Mouse (Mus musculus) right cerebral cortex, adult 18-20 months (tissue): ENCODE measurements around the gene Ugt3a1.
A peak's percentile ranks its signal among the peaks of the same experiment; 100 is the strongest.
"Not testable (repeated sequence)": the region's sequence is repeated elsewhere in the genome, so short reads cannot be mapped to it uniquely, and the experiment has no call there.

Source experiments
- DNase-seq: peaks from one replicate; pipeline ENCODE4 v3.0.0; 2022; ENCODE audit warnings: mixed read lengths

Ugt3a1 gene

GRCm38 (mm10) chr15:9276838-9277295 is at the start of gene Ugt3a1:
Gene Ugt3a1 (plus strand): TSS chr15:9276888.
- DNase-seq, result no peak

- not testable (repeated sequence) for DNase-seq
Measured at GRCm38 (mm10) chr15:9230917-9231316, 45.8 kb upstream of the Ugt3a1 start.

- DNase-seq, result no peak
Measured at GRCm38 (mm10) chr15:9246345-9246744, 30.3 kb upstream of the Ugt3a1 start.

GRCm38 (mm10) chr15:9252891-9253290 is 23.8 kb upstream of the Ugt3a1 start:
- DNase-seq, result no peak

- DNase-seq, result no peak
Measured at GRCm38 (mm10) chr15:9260621-9261020, 16.1 kb upstream of the Ugt3a1 start.

GRCm38 (mm10) chr15:9271876-9272275 is 4.8 kb upstream of the Ugt3a1 start:
- peak; percentile 1 for DNase-seq

GRCm38 (mm10) chr15:9279026-9279425 is 2.3 kb downstream of the Ugt3a1 start:
- DNase-seq, result no peak

- no peak for DNase-seq
Measured at GRCm38 (mm10) chr15:9279596-9279995, 2.9 kb downstream of the Ugt3a1 start.

- no peak for DNase-seq
Measured at GRCm38 (mm10) chr15:9283165-9283564, 6.5 kb downstream of the Ugt3a1 start.

- no peak for DNase-seq
Measured at GRCm38 (mm10) chr15:9289660-9290059, 13.0 kb downstream of the Ugt3a1 start.

- no peak for DNase-seq
Measured at GRCm38 (mm10) chr15:9305978-9306692, 29.4 kb downstream of the Ugt3a1 start.

- DNase-seq, result no peak
Measured at GRCm38 (mm10) chr15:9334596-9334995, 57.9 kb downstream of the Ugt3a1 start.

- DNase-seq, result no peak
Measured at GRCm38 (mm10) chr15:9335341-9335740, 58.7 kb downstream of the Ugt3a1 start, which contains the start of gene Ugt3a2. Gene Ugt3a2 (plus strand): TSS chr15:9335550.

GRCm38 (mm10) chr15:9336616-9337015 is 59.9 kb downstream of the Ugt3a1 start:
- no peak for DNase-seq

GRCm38 (mm10) chr15:9337021-9337420 is 60.3 kb downstream of the Ugt3a1 start:
- DNase-seq, result no peak

GRCm38 (mm10) chr15:9348739-9349138 is 72.1 kb downstream of the Ugt3a1 start:
- no peak for DNase-seq

GRCm38 (mm10) chr15:9362801-9363200 is 86.1 kb downstream of the Ugt3a1 start:
- DNase-seq, result no peak
